Mouse (Mus musculus) v-Abl transformed pro-B cells (cell line): ENCODE measurements around the gene Sept5.

Experiments
- in situ Hi-C, 2 experiments: fragments of 400-800 bp; cut with MboI; formaldehyde crosslinking; loops; one replicate each; pipeline ENCODE4 v1.15.1; 2025; ENCODE audit not compliant: unreplicated experiment in 2 of 2

The Sept5 gene

GRCm38 (mm10) chr16:18586906-18587546, 42.7 kb downstream of the Sept5 start:
- in situ Hi-C loops: no loop called here

- in situ Hi-C loops: no loop called here
These were observed 43.5 kb downstream of the Sept5 start for GRCm38 (mm10) chr16:18586076-18586905.

- in situ Hi-C loops: no loop called here
These were observed 44.1 kb downstream of the Sept5 start for GRCm38 (mm10) chr16:18585676-18586075.

- in situ Hi-C loops: no loop called here
These were observed 44.7 kb downstream of the Sept5 start for GRCm38 (mm10) chr16:18584901-18585510.

DNA sequence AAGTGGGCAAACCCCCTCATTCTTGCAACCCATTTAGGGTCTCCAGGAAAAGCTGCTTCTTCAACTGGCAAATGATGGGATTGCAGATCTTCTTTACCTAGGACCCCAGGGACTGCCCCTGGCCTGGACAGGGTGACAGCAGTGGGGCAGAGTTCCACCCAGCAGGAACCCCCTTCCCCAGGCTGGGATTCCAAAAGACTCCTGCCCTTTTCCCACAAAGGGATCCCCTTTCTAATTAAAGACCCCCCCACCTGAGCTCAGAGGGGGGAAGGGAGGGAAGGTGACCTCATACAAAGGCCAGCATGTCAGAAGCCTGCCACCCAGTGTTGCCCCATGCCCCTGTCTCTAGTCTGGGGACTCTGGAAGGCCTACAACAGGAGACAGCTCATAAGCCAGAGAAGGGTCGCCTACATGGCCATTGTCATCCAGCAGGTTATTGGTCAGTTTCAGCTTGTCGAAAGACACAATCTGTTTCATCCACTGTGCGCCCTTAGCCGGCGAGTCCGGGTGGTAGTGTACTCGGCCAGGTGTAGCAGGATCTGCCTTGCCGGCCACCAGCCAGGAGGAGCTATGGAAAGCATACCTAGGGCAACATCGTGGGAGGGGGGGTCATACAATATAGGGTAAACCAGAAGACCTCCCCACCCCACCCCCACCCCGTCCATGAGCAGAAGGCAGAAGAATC, 45.9 kb downstream of the Sept5 start:
- in situ Hi-C loops: no loop called here

DNA sequence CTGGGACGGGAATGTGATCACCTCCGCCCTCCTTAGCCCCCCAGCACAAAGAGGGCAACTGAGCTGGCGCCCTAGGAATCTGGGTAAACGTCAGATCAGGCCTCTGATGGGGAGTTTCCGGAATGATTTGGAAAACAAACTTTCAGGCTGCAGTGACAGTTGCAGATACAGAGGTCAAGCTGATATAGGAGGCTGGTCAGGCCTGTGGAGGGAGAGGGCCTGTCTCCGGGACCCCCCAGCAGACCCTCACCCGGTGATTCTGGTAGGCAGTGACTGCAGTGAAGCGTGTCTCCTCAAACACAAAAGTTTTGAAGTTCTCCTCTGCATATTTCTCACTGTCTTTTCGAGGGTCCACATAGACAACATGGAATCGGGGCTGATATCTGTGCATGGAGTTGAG, 46.6 kb downstream of the Sept5 start:
- in situ Hi-C loops: no loop called here

DNA sequence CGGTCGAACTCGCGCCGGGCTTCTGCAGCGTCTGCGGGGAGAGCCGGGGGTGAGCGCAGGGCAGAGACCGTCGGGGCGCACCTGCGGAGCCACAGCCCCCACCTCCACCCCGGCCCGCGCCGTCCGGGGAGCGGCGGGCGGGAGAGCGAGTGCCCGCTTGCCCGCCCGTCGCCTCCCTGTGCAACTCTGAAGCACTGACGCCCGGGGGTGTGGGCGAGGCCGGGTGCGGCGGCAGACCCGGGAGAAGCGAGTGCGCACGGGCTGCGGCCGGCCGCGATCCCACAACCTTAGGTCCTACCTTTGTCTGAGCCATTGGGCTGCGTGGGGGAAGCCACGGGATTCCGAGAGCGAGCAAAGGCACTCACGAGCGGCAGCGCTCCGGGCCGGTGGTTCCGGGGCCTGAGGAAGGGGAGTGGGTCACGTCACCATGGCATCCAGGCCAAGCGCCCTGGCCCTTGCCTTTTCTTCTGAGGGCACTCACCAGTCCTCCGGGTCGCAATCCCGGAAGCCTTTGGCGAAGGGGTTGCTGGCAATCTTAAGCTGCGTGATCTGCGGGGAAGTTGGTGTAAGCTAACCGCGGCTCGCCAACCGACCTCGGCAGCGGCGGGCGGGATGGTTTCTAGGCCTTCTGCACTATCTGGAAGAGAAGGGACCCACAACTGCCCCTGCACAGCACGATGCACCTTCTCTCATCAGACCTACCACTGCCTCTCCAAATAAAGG, 47.2 kb downstream of the Sept5 start:
- in situ Hi-C loops: no loop called here

- in situ Hi-C loops: no loop called here
These were observed 48.0 kb downstream of the Sept5 start for GRCm38 (mm10) chr16:18581623-18582205.

DNA sequence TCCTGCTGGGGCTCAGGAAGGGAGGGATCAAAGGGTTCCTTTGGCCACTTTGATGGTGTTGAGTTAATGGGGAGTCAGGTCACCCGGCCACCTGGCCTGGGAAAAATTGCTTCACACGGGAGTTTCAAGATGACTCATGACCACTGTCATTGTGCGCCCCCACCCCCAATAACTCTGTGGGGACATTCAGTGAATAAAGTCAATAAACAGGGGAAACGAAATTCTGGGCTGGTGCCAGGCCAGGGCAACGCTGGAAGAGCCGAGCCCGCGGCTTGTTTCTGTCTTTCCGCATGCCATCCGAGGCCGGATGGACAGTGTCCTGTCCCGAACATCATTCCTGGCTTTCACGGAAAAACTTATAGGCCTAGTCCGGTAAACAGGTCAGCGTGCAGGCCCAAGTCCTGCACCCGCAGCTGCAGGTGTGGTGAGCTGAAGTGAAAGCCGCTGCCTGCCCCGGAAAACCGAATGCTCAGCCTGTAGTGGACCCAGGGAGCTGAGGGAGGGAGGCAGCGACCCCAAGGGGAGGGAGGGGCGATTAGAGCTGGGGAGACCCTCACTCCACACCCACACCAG, 48.6 kb downstream of the Sept5 start:
- in situ Hi-C loops: no loop called here

DNA sequence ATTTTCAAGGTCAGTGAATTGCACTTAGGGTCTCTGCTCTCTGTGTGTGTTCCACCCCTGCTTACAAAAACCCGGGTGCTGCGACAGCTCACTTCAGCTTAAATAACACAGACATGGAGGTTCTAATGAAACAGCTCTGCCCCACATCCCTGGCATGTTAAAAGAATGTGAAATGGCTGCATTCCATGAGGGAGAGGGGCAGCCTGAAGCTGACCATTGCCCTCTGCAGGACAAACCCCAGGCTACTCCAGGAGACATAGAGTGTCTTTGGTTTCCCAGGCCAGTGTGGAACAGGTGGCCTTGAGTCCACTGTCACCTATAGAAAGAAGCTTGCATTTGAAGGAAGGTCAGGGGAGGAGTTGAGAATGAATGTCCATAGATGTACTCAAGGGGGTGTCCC, 49.4 kb downstream of the Sept5 start:
- in situ Hi-C loops: no loop called here

GRCm38 (mm10) chr16:18577599-18578160, 52.1 kb downstream of the Sept5 start:
- in situ Hi-C loops: no loop called here

GRCm38 (mm10) chr16:18577071-18577470, 52.7 kb downstream of the Sept5 start:
- in situ Hi-C loops: no loop called here

- in situ Hi-C loops: no loop called here
These were observed 55.6 kb downstream of the Sept5 start for GRCm38 (mm10) chr16:18574196-18574595.
